In genomic region chr2:45171520-45172173, GRCm38 (mm10) we compare ENCODE assay signal across 15 mouse cellular contexts. TPM values are rescaled to one million over a fixed set of nuclear protein-coding genes. Genes with fewer than 3 reads are reported as not detected.
DNase-seq lines count a peak whose midpoint lies in the region; ATAC-seq and TF ChIP-seq lines count a peak whose summit lies in the region.
"Had no signal": no experiment of that assay in that cellular context is flagged by ENCODE, and none has a peak within 500 bp of the region (broad histone marks: within the 10 kb centered on the region; RNA-seq: fewer than 3 reads in every experiment).

No protein-coding gene starts in this region.

- no peak overlapping the region for H3K4me2 ChIP-seq in lung, embryonic 14.5 days
- H3K4me2 ChIP-seq in midbrain, embryonic 14.5 days (ENCODE audit: low read length) = no peak overlapping the region
- H3K4me2 ChIP-seq: hindbrain, embryonic 12.5 days; limb, embryonic 13.5 days; neural tube, embryonic 13.5 days had no signal

- H3K36me3 ChIP-seq in lung, embryonic 14.5 days (ENCODE audit: insufficient read depth) = no peaks in the 10 kb centered on the region
- no peaks in the 10 kb centered on the region for H3K36me3 ChIP-seq in midbrain, embryonic 14.5 days (ENCODE audit: control insufficient read depth, insufficient read depth, low read length)
- H3K36me3 ChIP-seq: hindbrain, embryonic 12.5 days; limb, embryonic 13.5 days; neural tube, embryonic 13.5 days had no signal

- DNase-seq in layer of hippocampus, adult 9-11 months = peak; percentile 63
- DNase-seq in layer of hippocampus, adult 9-10 months (ENCODE audit: low spot score) = no peak
- DNase-seq in lung, embryonic 14.5 days = peak; percentile 39
- peak; percentile 40 for DNase-seq in midbrain, embryonic 14.5 days
- DNase-seq in gastrocnemius, adult 8-10 months (ENCODE audit: low spot score in 2 of 2) = no peak
- no peak for DNase-seq in cerebellum, adult 9-11 months
- DNase-seq: adrenal gland, adult 2 months; kidney, postnatal 14 days; right cerebral cortex, postnatal 4 days; thymus, postnatal 25 days had no signal

- no peak overlapping the region for H3K27ac ChIP-seq in lung, embryonic 14.5 days (ENCODE audit: low read depth)
- no peak overlapping the region; the same call in 1 of the 2 replicates for H3K27ac ChIP-seq in midbrain, embryonic 14.5 days (replicated peaks; ENCODE audit: low read depth, low read length)
- H3K27ac ChIP-seq: hindbrain, embryonic 12.5 days; limb, embryonic 13.5 days; neural tube, embryonic 13.5 days had no signal

- H3K4me1 ChIP-seq in lung, embryonic 14.5 days (ENCODE audit: insufficient read depth) = peaks cover 4% of the 10 kb centered on the region; the same call in 1 of the 2 replicates
- peaks cover 6% of the 10 kb centered on the region; the same call in 1 of the 2 replicates for H3K4me1 ChIP-seq in midbrain, embryonic 14.5 days (ENCODE audit: control insufficient read depth, insufficient read depth, low read length)

- 34% methylated on average over 12 of the region's 12 CpGs for WGBS in lung, embryonic 14.5 days
- 38% methylated on average over 12 of the region's 12 CpGs for WGBS in midbrain, embryonic 14.5 days

- no peak overlapping the region for H3K4me3 ChIP-seq in lung, embryonic 14.5 days (ENCODE audit: low read depth, low read length)
- H3K4me3 ChIP-seq in midbrain, embryonic 14.5 days (replicated peaks; ENCODE audit: low read depth, low read length) = no peak overlapping the region
- H3K4me3 ChIP-seq: hindbrain, embryonic 12.5 days; limb, embryonic 13.5 days; neural tube, embryonic 13.5 days had no signal

- no peaks in the 10 kb centered on the region for H3K27me3 ChIP-seq in lung, embryonic 14.5 days (ENCODE audit: insufficient read depth, low read length)
- no peaks in the 10 kb centered on the region for H3K27me3 ChIP-seq in midbrain, embryonic 14.5 days (ENCODE audit: control insufficient read depth, insufficient read depth, low read length)
- H3K27me3 ChIP-seq: hindbrain, embryonic 12.5 days; neural tube, embryonic 13.5 days had no signal

- no peaks in the 10 kb centered on the region for H3K9me3 ChIP-seq in lung, embryonic 14.5 days (ENCODE audit: low read depth, low read length)
- H3K9me3 ChIP-seq in midbrain, embryonic 14.5 days (ENCODE audit: control insufficient read depth, low read length) = no peaks in the 10 kb centered on the region
- H3K9me3 ChIP-seq: hindbrain, embryonic 12.5 days had no signal

- ATAC-seq in common myeloid progenitor, adult 5-6 weeks (replicated peaks; ENCODE audit: low read depth, poor library complexity, severe bottlenecking) = peak; percentile 85
- ATAC-seq in lung, embryonic 14.5 days (ENCODE audit: insufficient read depth) = peak; percentile 24; the same call in 1 of the 2 replicates
- ATAC-seq in midbrain, embryonic 14.5 days (ENCODE audit: low FRiP score, low TSS enrichment) = 0 out of 2 replicates have a peak, but pooled peaks have one; percentile 24
- ATAC-seq: forebrain, embryonic 16.5 days had no signal

- no peak for TF ChIP-seq CTCF in lung, embryonic 14.5 days (IDR thresholded peaks at IDR 0.05; ENCODE audit: low read depth)

- no peak overlapping the region for H3K9ac ChIP-seq in lung, embryonic 14.5 days
- no peak overlapping the region for H3K9ac ChIP-seq in midbrain, embryonic 14.5 days (replicated peaks; ENCODE audit: low read length)
- H3K9ac ChIP-seq: hindbrain, embryonic 12.5 days; limb, embryonic 13.5 days; neural tube, embryonic 13.5 days had no signal

RNA-seq across cellular contexts. Expression of gene Zeb2, which starts 54.5 kb away (rescaled TPM):
- total RNA-seq in common myeloid progenitor, adult 5-6 weeks (2017) = 196 and 205 TPM in 2 replicates
- polyA plus RNA-seq in lung, embryonic 14.5 days (2014; fragmentation: Nextera tagmentation; extraction: Ambion mirVana) = 90.1 and 90.4 TPM in 2 replicates
- 25.5 and 32.3 TPM in 2 replicates for polyA plus RNA-seq in midbrain, embryonic 14.5 days (2014; fragmentation: Nextera tagmentation; extraction: Ambion mirVana)
- 10 to 100 TPM; 24.4 to 42.0 (median 34.1) TPM for total RNA-seq in gastrocnemius, adult 8-10 months (2022)

Comparison
In these comparisons a context has a peak if more than half of its experiments do, and no peak if none do; other contexts are left out.
1. DNase-seq: peak in layer of hippocampus, adult 9-11 months (single experiment), lung, embryonic 14.5 days (single experiment) and midbrain, embryonic 14.5 days (single experiment); none in layer of hippocampus, adult 9-10 months (single experiment), gastrocnemius, adult 8-10 months (0 of 2) and cerebellum, adult 9-11 months (single experiment).
2. ATAC-seq: peak in every context shown above with its lines; median percentile 85 in common myeloid progenitor, adult 5-6 weeks; 24 in lung, embryonic 14.5 days; 24 in midbrain, embryonic 14.5 days.